Mouse (Mus musculus) intestine, embryonic 14.5 days (tissue): ENCODE data around the gene Cyp26a1. TPM values are rescaled to one million over a fixed set of nuclear protein-coding genes. Genes with fewer than 3 reads are reported as not detected.

Experiments used
- ATAC-seq: fragments of 200-750 bp; cut with Nextera tagmentation; replicated peaks from 2 replicates; pipeline ENCODE4 v1.8.0; 2017; ENCODE audit warnings: low read depth, moderate number of reproducible peaks, moderate TSS enrichment, moderate library complexity; ENCODE audit not compliant: low FRiP score, low TSS enrichment
- DNase-seq: peaks from one replicate; pipeline ENCODE4 v3.0.0-alpha.2; 2018; ENCODE audit warnings: low spot score
- H3K27ac ChIP-seq: fragments of 300-500 bp; sonication (generic); 2 replicates; pipeline ENCODE4 v1.5.1; 2014; ENCODE audit warnings: low read depth, mild to moderate bottlenecking, control low read depth
- H3K27me3 ChIP-seq: fragments of 300-500 bp; sonication (generic); replicated peaks from 2 replicates; pipeline ENCODE4 v1.6.1; 2014; ENCODE audit warnings: low read length, control low read depth; ENCODE audit not compliant: control insufficient read depth, insufficient read depth
- H3K36me3 ChIP-seq: fragments of 300-500 bp; sonication (generic); 2 replicates; pipeline ENCODE4 v1.6.1; 2014; ENCODE audit warnings: low read length, control low read depth; ENCODE audit not compliant: control insufficient read depth, insufficient read depth
- H3K4me1 ChIP-seq: fragments of 300-500 bp; sonication (generic); replicated peaks from 2 replicates; pipeline ENCODE4 v1.6.1; 2014; ENCODE audit warnings: low read length, control low read depth, mixed read lengths; ENCODE audit not compliant: control insufficient read depth, insufficient read depth
- H3K4me2 ChIP-seq: fragments of 300-500 bp; sonication (generic); 2 replicates; pipeline ENCODE4 v1.6.1; 2014; ENCODE audit warnings: low read length
- H3K4me3 ChIP-seq: fragments of 300-500 bp; sonication (generic); 2 replicates; pipeline ENCODE4 v1.5.1; 2014; ENCODE audit warnings: low read depth, low read length, control low read depth, mixed read lengths
- H3K9ac ChIP-seq: fragments of 300-500 bp; sonication (generic); 2 replicates; pipeline ENCODE4 v1.6.1; 2014; ENCODE audit warnings: mild to moderate bottlenecking, low read length
- H3K9me3 ChIP-seq: fragments of 300-500 bp; sonication (generic); 2 replicates; pipeline ENCODE4 v1.6.1; 2016; ENCODE audit warnings: low read length, control low read depth; ENCODE audit not compliant: control insufficient read depth
- WGBS: fragments of 180-500 bp; shearing (Covaris S2); extraction: QIAGEN DNeasy Blood & Tissue Kit; methylation state at CpG from one replicate; pipeline ENCODE4 v1.1.7; 2014; 5-methylcytosine and 5-hydroxymethylcytosine counted together
- polyA plus RNA-seq: library from polyadenylated mRNA; unstranded; fragments of >200 nt; fragmentation: Nextera tagmentation; extraction: Ambion mirVana; gene quantifications from 2 replicates; pipeline ENCODE4 v1.2.1, GENCODE M21; 2014

Gene Cyp26a1
- polyA plus RNA-seq, 1 experiment from 2014 or later, result 2.4 TPM

GRCm38 (mm10) chr19:37695762-37696602 is 1.6 kb upstream of the Cyp26a1 start:
- Histone ChIP-seq H3K4me3 (0 out of 2 replicates have a peak overlapping the region, but pooled peaks have one; percentile 2), H3K36me3 (no peaks in the 10 kb centered on the region)

GRCm38 (mm10) chr19:37696603-37697334 is 829 bp upstream of the Cyp26a1 start:
- DNase-seq, result peak; percentile 70
- 3% methylated on average over 22 of the region's 22 CpGs for WGBS

More at GRCm38 (mm10) chr19:37695762-37696602, 1.6 kb upstream of the Cyp26a1 start:
- no peak overlapping the region for H3K9ac ChIP-seq
- H3K27ac ChIP-seq, result no peak overlapping the region
- no peaks in the 10 kb centered on the region for H3K9me3 ChIP-seq
- H3K4me2 ChIP-seq, result peak overlapping the region; percentile 25
- peaks cover 100% of the 10 kb centered on the region for H3K27me3 ChIP-seq
- peaks cover 12% of the 10 kb centered on the region for H3K4me1 ChIP-seq
- DNase-seq (no peak), ATAC-seq (no peak)
- WGBS, result 4% methylated on average over 42 of the region's 42 CpGs

GRCm38 (mm10) chr19:37697335-37697636 is 312 bp upstream of the Cyp26a1 start:
- Histone ChIP-seq H3K4me1 (peaks cover 12% of the 10 kb centered on the region), H3K4me2 (peak overlapping the region; percentile 59), H3K27me3 (peaks cover 100% of the 10 kb centered on the region), H3K36me3 (no peaks in the 10 kb centered on the region), H3K9me3 (no peaks in the 10 kb centered on the region), H3K4me3 (peak overlapping the region; percentile 33), H3K9ac (no peak overlapping the region), H3K27ac (no peak overlapping the region)
- ATAC-seq, result no peak
- DNase-seq, result no peak
- 1% methylated on average over 18 of the region's 18 CpGs for WGBS

More at GRCm38 (mm10) chr19:37696603-37697334, 829 bp upstream of the Cyp26a1 start:
- Histone ChIP-seq H3K4me2 (peak overlapping the region; percentile 59), H3K27me3 (peaks cover 100% of the 10 kb centered on the region), H3K27ac (no peak overlapping the region), H3K4me3 (0 out of 2 replicates have a peak overlapping the region, but pooled peaks have one; percentile 10), H3K9ac (no peak overlapping the region), H3K4me1 (peaks cover 12% of the 10 kb centered on the region), H3K36me3 (no peaks in the 10 kb centered on the region), H3K9me3 (no peaks in the 10 kb centered on the region)
- ATAC-seq, result no peak

GRCm38 (mm10) chr19:37698273-37699160 is 919 bp downstream of the Cyp26a1 start:
- H3K27me3 ChIP-seq, result peaks cover 94% of the 10 kb centered on the region
- WGBS, result 1% methylated on average over 63 of the region's 63 CpGs
- no peak overlapping the region for H3K27ac ChIP-seq
- ATAC-seq, result no peak
- H3K9me3 ChIP-seq, result no peaks in the 10 kb centered on the region
- peaks cover 12% of the 10 kb centered on the region for H3K4me1 ChIP-seq
- no peak overlapping the region for H3K9ac ChIP-seq
- H3K36me3 ChIP-seq, result no peaks in the 10 kb centered on the region
- peak overlapping the region; percentile 33 for H3K4me3 ChIP-seq
- DNase-seq, result peak; percentile 69
- H3K4me2 ChIP-seq, result peak overlapping the region; percentile 59

GRCm38 (mm10) chr19:37699711-37700110 is 2.1 kb downstream of the Cyp26a1 start:
- DNase-seq (no peak), ATAC-seq (no peak)
- Histone ChIP-seq H3K9me3 (no peaks in the 10 kb centered on the region), H3K4me3 (no peak overlapping the region), H3K27ac (no peak overlapping the region), H3K4me1 (peaks cover 12% of the 10 kb centered on the region), H3K27me3 (peaks cover 82% of the 10 kb centered on the region), H3K9ac (no peak overlapping the region), H3K36me3 (no peaks in the 10 kb centered on the region), H3K4me2 (no peak overlapping the region)
- WGBS, result 23% methylated on average over 9 of the region's 9 CpGs

- DNase-seq, result no peak
- Histone ChIP-seq H3K27ac (no peak overlapping the region), H3K27me3 (peaks cover 54% of the 10 kb centered on the region), H3K4me1 (peaks cover 10% of the 10 kb centered on the region), H3K4me2 (no peak overlapping the region), H3K9me3 (no peaks in the 10 kb centered on the region), H3K4me3 (no peak overlapping the region), H3K9ac (no peak overlapping the region), H3K36me3 (no peaks in the 10 kb centered on the region)
- ATAC-seq, result no peak
- WGBS, result 62% methylated on average over 21 of the region's 21 CpGs
These were observed 4.9 kb downstream of the Cyp26a1 start for GRCm38 (mm10) chr19:37702377-37703076.

- ATAC-seq (peak; percentile 58; the same call in 1 of the 2 replicates), DNase-seq (peak; percentile 94)
- no peak overlapping the region for H3K4me3 ChIP-seq
- H3K4me2 ChIP-seq, result no peak overlapping the region
- WGBS, result 7% methylated on average over 3 of the region's 3 CpGs
- no peak overlapping the region for H3K9ac ChIP-seq
- peaks cover 39% of the 10 kb centered on the region for H3K27me3 ChIP-seq
- H3K27ac ChIP-seq, result no peak overlapping the region
- no peaks in the 10 kb centered on the region for H3K9me3 ChIP-seq
- H3K36me3 ChIP-seq, result no peaks in the 10 kb centered on the region
- no peaks in the 10 kb centered on the region for H3K4me1 ChIP-seq
These were observed 6.4 kb downstream of the Cyp26a1 start for GRCm38 (mm10) chr19:37703902-37704509.
